Mouse (Mus musculus): ENCODE results near the gene Nanos1.

Nanos1 gene

DNA sequence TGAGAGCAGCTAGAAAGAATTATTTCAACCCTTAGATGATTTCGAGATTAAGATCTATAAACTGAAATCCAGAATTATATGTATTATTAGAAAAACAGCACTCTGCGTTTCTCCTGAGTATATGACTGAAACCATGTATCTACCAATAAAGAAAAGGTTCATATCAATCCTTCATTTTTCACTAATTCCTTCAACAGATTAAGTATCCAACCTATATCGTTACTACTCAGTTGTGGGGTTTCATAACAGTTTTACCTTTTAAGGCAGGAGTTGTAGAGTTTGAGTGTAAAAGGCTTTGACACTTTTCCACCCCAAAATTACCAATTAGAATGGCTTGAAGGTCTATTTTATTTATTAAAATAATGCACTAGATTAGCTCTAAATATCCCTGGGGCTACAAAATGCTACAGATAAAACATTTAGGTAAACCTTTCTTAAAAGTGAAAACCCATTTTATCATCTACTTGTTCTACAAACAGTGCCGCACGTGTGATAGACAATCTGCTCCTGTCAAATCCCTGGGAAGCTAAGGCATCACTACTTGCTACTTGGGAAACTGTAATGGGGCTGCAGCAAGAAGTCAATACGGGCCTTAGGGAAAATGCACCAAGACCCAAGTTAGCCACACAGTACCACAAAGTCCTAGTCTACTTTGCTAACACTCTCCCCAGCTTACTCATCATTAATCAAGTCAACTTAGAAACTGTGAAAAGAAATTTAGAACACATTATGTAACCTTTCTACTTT lies 32.6 kb downstream of the Nanos1 start:
- peak; percentile 47 for DNase-seq (ENCODE audit: low read depth, low spot score)

DNA sequence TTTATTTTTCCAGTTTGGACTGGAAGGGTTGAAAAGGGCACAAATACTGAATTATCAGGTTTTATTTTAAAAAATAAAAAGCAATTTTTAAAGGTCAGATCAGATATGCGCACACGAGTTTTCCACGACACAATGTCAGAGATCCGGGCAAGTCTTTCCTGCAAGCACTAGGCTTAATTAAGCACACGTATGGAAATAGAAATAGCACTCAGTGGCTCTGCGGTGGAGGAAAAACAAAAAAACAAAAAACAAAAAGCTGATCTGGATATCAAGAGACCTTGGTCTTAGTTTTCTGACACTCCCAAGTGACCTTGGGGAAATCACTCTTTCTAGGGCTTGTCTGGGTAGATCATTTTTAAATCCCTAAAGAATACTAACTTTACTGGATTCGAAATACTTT lies 33.7 kb downstream of the Nanos1 start:
- peak; percentile 26 for DNase-seq (ENCODE audit: low read depth, low spot score)

DNA sequence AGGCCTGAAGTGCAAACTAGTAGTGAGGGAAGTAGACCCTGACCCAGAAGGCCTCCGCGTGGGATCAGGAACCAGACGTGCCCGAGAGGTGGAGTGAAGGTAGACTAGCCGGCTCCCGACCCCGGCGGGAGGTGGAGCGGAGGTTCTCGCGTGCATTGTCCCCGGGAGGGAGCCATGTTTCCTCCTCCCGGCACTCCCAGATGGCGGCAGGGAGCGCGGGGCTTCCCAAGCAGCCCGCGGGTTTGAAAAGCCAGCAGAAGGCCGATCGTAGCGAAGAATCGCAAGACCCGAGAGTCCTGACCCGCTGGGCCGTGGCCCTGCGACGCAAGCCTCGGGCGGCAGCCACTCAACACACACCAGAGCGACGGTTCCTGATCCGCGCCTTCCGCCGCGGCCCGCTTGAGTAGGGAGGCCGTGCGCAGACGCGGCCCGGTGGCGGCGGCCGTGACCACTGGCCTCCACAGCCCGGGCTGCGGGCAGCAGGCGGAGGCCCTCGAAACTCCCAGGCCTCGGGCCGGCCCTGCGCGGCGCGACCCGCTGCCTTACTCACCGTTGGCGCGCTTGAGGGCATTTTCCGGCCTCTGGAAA lies 34.2 kb downstream of the Nanos1 start:
- peak; percentile 68 for DNase-seq (ENCODE audit: low read depth, low spot score)

DNA sequence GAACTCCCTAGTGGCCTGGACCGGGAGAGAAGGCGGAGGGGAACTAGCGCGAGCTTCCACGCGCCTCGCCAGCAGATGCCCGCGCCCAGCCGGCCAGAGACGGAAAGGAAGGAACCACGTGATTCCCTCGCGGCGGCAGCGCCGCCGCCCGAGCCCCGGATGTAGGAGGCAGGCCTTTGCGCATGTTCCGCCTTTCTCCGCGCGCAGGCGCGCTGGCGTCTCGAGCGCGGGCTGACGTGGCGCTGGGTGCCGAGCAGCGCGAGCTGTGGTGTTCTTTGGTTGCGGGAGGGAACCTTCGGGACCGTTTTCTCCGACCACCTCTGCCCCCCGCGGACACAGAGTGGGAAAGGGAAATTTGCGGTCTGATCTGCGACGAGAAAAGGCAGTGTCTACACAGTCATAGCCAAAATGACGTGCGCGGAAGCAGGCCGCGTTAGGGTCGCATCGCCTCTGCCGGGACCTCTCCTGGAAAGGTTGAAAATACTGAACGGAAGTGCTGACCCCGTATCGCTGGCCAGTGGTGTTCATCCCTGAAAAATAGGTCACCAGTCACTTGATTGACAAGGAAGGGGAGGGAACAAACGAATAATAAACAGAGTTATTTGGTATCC lies 34.9 kb downstream of the Nanos1 start, which contains the start of gene Eif3a:
Eif3a (minus strand) TSS at position 108 of the 611 bp plus-strand sequence.
- DNase-seq (ENCODE audit: low read depth, low spot score) = peak; percentile 92

DNA sequence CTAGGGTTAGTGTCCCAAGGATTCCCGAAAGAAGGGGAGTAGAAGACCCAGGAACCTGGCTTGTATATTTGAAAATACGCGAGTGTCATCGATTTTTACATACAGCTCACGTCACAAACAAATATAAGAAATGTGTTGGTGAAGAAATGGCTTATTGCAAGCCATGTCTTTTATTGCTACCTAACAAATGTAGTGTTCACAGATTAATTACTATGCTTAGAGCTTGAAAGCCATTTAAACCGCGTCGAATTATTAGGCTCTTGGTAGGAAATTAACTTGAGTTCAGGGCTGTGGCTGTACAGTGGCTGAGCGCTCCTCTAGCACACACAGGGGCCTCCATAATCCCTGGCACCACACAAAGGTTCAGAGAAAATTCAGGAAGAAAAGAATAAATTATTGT lies 35.4 kb downstream of the Nanos1 start:
- DNase-seq (ENCODE audit: low read depth, low spot score) = no peak

DNA sequence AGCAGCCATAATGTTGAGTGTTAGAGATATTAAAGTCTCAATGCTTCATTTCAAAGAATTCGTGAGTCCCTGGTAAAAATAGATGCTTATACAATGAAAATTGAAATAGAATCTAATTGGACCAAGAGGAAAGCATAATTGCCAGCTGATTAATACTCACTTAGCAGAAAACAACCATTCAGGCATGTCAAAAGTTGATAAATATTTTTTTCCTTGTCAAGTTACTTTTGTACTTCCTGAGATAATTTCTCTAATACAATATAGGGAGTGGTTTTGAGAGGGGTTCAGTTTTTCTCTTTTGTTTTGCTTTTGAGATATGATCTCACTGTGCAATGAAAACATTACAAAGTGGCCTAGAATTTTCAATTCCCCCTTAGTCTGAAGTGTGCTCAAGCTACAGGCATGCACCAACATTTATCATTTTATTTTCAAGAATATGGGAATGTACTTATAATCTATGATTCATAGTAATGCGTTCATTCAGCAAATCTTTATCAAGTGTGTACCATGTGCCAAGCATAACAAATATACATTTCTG lies 37.5 kb downstream of the Nanos1 start:
- no peak for DNase-seq (ENCODE audit: low read depth, low spot score)

DNA sequence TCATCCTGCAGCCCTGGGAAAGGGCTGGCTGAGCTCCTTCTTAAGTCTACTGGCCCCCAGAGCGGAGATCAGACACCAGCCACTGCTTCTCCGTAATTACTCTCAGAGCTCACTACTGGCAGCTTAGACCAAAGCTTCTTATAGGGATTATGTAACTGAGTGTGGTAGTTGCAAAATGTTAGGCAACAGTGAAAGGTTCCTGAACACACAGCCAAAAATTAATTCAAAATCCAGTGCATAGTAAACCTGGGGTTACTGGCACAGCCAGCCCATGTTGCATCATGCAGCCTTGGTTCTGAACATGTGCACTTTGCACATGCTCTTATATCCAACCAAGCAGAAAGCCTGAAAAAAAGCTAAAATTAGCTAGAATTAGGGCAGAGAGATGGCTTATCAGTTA lies 39.5 kb downstream of the Nanos1 start:
- peak; percentile 48 for DNase-seq (ENCODE audit: low read depth, low spot score)

DNA sequence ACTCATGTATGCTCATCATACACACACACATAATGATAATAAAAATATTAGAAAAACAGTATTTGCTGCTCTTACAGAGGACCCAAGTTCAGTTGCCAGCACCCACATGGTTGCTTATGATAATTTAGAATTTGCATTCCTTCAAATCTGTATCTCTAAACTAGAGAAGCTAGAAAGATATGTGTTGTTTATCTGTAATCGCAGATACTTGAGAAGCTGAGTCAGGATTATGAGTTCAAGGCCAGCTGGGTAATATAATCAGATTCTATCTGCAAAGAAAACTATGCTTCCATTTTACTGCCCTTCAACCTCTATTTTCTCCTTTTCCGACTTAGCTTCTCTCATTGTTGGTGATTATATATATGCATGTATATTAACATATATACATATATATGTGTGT lies 41.6 kb downstream of the Nanos1 start:
- DNase-seq (ENCODE audit: low read depth, low spot score) = no peak

DNA sequence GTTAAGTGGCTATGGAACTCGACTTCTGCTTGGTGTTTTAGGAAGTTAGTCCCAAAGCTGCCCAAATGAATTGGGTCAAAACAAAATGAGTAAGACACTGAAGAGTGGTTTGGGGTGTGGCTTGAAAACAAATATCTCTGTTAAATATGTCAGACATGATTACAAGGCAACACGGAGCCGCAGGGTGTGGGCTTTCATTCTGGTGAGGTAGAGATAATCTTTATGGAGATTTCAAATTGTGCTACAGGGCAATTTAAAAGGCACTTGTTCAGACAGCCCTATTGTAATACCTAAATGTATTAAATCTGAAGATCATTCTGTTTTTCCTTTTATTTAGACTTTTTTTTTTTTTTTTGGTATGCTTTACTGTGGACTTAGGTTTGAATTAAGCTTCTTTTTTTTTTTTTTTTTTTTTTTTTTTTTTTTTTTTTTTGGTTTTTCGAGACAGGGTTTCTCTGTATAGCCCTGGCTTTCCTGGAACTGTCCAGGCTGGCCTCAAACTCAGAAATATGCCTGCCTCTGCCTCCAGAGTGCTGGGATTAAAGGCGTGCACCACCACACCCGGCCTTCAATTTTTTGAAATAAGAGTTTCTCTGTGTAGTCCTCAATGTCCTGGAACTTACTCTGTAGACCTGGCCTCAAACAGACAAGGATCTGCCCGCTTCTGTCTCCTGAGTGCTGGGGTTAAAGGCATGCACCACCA lies 44.2 kb downstream of the Nanos1 start:
- no peak for DNase-seq (ENCODE audit: low read depth, low spot score)

DNA sequence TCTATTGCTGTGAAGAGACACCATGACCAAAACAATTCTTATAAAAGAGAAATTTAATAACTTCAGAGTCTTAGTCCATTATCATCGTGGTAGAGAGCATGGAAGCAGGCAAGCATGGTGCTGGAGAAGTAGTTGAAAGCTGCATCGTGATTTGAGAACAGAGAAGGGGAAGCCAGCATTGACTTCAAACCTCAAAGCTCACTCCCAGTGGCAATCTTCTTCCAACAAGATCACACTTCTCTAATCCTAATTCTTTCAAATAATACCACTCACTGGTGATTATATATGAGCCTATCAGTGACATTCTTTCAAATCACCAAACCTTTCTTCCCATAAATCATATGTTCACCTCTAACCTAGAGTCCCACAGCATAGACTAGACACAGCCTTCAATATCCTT lies 49.1 kb downstream of the Nanos1 start:
- no peak for DNase-seq (ENCODE audit: low read depth, low spot score)
